Mouse (Mus musculus) embryonic facial prominence, embryonic 11.5 days (tissue): ENCODE measurements around the gene Zfp688. TPM values are rescaled to one million over a fixed set of nuclear protein-coding genes. Genes with fewer than 3 reads are reported as not detected.
"Not testable (repeated sequence)": the region's sequence is repeated elsewhere in the genome, so short reads cannot be mapped to it uniquely, and the experiment has no call there.

Experiments used
- ATAC-seq: fragments of 200-750 bp; cut with Nextera tagmentation; replicated peaks from 2 replicates; pipeline ENCODE4 v1.8.0; 2017; ENCODE audit warnings: low read depth; ENCODE audit not compliant: insufficient number of reproducible peaks, low FRiP score, low TSS enrichment
- DNase-seq: peaks from one replicate; pipeline ENCODE4 v3.0.0-alpha.2; 2015; ENCODE audit warnings: low spot score
- H3K27ac ChIP-seq: fragments of 300-500 bp; sonication (generic); replicated peaks from 2 replicates; pipeline ENCODE4 v1.5.1; 2014; ENCODE audit warnings: mild to moderate bottlenecking, low read depth, low read length, control low read depth
- H3K27me3 ChIP-seq: fragments of 300-500 bp; sonication (generic); 2 replicates; pipeline ENCODE4 v1.6.1; 2014; ENCODE audit warnings: mild to moderate bottlenecking, low read length, moderate library complexity, mixed read lengths; ENCODE audit not compliant: control insufficient read depth, insufficient read depth
- H3K36me3 ChIP-seq: fragments of 300-500 bp; sonication (generic); replicated peaks from 2 replicates; pipeline ENCODE4 v1.6.1; 2014; ENCODE audit warnings: low read depth, mild to moderate bottlenecking, low read length, moderate library complexity, mixed read lengths; ENCODE audit not compliant: control insufficient read depth, insufficient read depth
- H3K4me1 ChIP-seq: fragments of 300-500 bp; sonication (generic); 2 replicates; pipeline ENCODE4 v1.6.1; 2014; ENCODE audit warnings: low read length, mixed read lengths; ENCODE audit not compliant: control insufficient read depth, insufficient read depth
- H3K4me2 ChIP-seq: fragments of 300-500 bp; sonication (generic); 2 replicates; pipeline ENCODE4 v1.6.1; 2014; ENCODE audit warnings: low read depth, mild to moderate bottlenecking, control low read depth, low read length, moderate library complexity
- H3K4me3 ChIP-seq: fragments of 300-500 bp; sonication (generic); 2 replicates; pipeline ENCODE4 v1.5.1; 2014; ENCODE audit warnings: low read depth, low read length, control low read depth
- H3K9ac ChIP-seq: fragments of 300-500 bp; sonication (generic); replicated peaks from 2 replicates; pipeline ENCODE4 v1.6.1; 2014; ENCODE audit warnings: mild to moderate bottlenecking, control low read depth, low read length
- H3K9me3 ChIP-seq: fragments of 300-500 bp; sonication (generic); replicated peaks from 2 replicates; pipeline ENCODE4 v1.6.1; 2016; ENCODE audit warnings: mild to moderate bottlenecking, low read length, inconsistent platforms, mixed read lengths; ENCODE audit not compliant: control insufficient read depth
- WGBS: fragments of 180-500 bp; shearing (Covaris S2); extraction: QIAGEN DNeasy Blood & Tissue Kit; methylation state at CpG from one replicate; pipeline ENCODE4 v1.1.7; 2014; 5-methylcytosine and 5-hydroxymethylcytosine counted together
- polyA plus RNA-seq: library from polyadenylated mRNA; unstranded; fragments of >200 nt; fragmentation: Nextera tagmentation; extraction: Ambion mirVana; gene quantifications from 2 replicates; pipeline ENCODE4 v1.2.1, GENCODE M21; 2014

Zfp688 gene
- polyA plus RNA-seq, 1 experiment from 2014 or later, result 29.8 TPM

GRCm38 (mm10) chr7:127386641-127387392 is 35.1 kb downstream of the Zfp688 start, which contains the start of gene 9130019O22Rik:
9130019O22Rik (minus strand) TSS chr7:127387166.
- Histone ChIP-seq H3K4me3 (peak within 1 kb of the TSS; percentile 40), H3K27ac (no peak within 1 kb of the TSS), H3K4me1 (no peaks in the 10 kb centered on the region), H3K27me3 (no peaks in the 10 kb centered on the region), H3K4me2 (peak within 1 kb of the TSS; percentile 55), H3K36me3 (peaks cover 4% of the 10 kb centered on the region; the same call in 1 of the 2 replicates), H3K9ac (peak within 1 kb of the TSS; percentile 52), H3K9me3 (no peaks in the 10 kb centered on the region)
- ATAC-seq, result peak; percentile 76
- DNase-seq, result peak; percentile 89
- 13% methylated on average over 38 of the region's 38 CpGs for WGBS

DNA sequence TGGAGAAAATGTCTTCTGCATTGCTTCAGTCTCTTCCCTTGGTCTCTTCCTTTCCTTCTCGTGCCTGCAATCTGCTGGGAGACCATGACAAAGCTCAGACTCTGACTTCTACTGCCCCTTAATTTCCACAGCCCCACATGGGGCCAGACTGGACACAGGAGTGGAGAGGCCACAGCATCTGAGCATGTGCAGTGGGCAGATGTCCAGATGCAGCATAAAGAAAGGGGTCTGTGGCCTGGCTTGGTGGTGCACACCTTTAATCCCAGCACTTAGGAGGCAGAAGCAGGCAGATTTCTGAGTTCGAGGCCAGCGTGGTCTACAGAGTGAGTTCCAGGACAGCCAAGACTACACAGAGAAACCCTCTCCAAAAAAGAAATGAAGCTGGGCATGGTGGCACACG is 36.3 kb downstream of the Zfp688 start:
- not testable (repeated sequence) for H3K4me1 ChIP-seq, H3K9me3 ChIP-seq, H3K4me3 ChIP-seq, ATAC-seq, H3K36me3 ChIP-seq, H3K27ac ChIP-seq, H3K9ac ChIP-seq, H3K4me2 ChIP-seq, DNase-seq, H3K27me3 ChIP-seq
- 87% methylated on average over 4 of the region's 4 CpGs for WGBS

- Histone ChIP-seq H3K9me3 (no peaks in the 10 kb centered on the region), H3K4me2 (no peak overlapping the region), H3K27me3 (no peaks in the 10 kb centered on the region), H3K4me1 (no peaks in the 10 kb centered on the region), H3K36me3 (no peaks in the 10 kb centered on the region), H3K4me3 (no peak overlapping the region), H3K27ac (no peak overlapping the region), H3K9ac (no peak overlapping the region)
- DNase-seq (no peak), ATAC-seq (no peak)
- WGBS, result 81% methylated on average over 6 of the region's 6 CpGs
Measured at GRCm38 (mm10) chr7:127378310-127378921, 43.5 kb downstream of the Zfp688 start.

DNA sequence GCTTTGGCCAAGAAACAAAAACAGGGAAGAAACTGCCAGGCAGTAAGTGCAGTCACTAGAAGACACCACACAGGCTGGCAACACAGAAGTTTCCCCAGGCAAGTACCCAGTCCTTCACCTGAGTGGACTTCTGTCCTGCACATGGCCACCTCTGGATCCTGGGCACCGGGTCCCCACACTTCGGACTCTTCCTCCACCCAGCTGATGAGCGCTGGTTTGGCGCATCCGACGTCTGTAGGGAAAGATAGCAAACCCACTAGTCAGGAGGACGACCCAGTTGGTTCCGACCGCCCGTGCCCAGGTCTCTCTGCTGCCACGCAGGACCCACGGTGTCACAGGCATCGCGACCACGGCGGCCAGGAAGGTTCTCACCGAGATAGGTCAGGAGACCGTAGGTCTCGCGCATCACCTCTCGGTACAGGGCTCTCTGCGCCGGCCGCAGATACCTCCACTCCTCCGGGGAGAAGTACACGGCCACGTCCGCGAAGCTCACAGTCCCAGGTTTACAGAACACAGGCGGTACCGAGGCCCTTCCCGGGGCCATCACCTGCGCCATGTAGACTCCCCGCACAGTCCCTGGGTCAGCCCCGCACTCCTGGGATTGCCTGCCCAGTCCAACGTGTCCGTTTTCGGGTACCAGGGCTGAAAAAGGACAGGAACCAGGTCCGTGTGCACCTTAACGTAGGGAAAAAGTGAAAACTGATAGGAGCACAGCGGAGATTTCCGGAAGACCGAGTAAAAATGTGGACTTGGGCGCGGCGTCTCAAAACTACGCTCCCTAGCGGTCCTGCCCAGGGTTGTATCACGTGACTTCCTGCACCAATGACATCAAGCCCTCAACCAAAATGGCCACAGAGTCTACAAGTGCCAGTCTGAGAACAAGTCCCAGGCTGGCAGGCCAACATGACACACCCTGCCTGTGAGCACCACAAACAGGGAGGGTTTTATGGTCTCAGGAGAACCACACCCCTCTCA is 46.3 kb downstream of the Zfp688 start, which contains the start of gene Zfp747:
TSS of gene Zfp747 (minus strand) at position 780 of the 975 bp plus-strand sequence.
- not testable (repeated sequence) for H3K27me3 ChIP-seq, H3K4me1 ChIP-seq, H3K27ac ChIP-seq, H3K9me3 ChIP-seq, H3K36me3 ChIP-seq
- ATAC-seq (peak; percentile 86), DNase-seq (peak; percentile 94)
- Histone ChIP-seq H3K9ac (peak within 1 kb of the TSS; percentile 74), H3K4me3 (peak within 1 kb of the TSS; percentile 59), H3K4me2 (peak within 1 kb of the TSS; percentile 78)
- 2% methylated on average over 47 of the region's 49 CpGs for WGBS

- H3K27me3 ChIP-seq, ATAC-seq, H3K4me2 ChIP-seq, H3K36me3 ChIP-seq, H3K4me1 ChIP-seq, DNase-seq, H3K4me3 ChIP-seq, H3K9ac ChIP-seq, H3K9me3 ChIP-seq, H3K27ac ChIP-seq: not testable (repeated sequence)
- 87% methylated on average over 3 of the region's 3 CpGs for WGBS
Measured at GRCm38 (mm10) chr7:127371870-127372269, 50.0 kb downstream of the Zfp688 start.

DNA sequence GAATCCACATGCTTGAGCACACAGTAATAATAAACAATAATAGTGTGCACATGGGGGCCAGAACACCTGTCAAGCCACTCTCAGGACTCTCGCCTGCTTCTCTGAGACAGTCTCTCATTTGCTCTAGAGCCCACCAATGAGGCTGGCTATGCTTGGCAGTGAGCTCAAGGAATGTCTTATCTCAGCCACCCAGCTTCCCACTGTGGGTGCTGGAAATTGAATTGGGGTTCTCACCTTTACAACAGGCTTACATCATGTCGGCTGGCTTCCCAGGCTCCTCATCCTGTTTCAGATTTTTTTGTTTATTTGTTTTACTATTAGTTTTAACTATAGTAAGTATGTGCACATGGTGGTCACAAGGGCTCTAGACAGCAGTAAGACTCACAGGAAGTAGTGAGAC is 50.7 kb downstream of the Zfp688 start:
- 72% methylated on average over 2 of the region's 2 CpGs for WGBS
- DNase-seq (no peak), ATAC-seq (no peak)
- no peak overlapping the region for H3K9ac ChIP-seq
- H3K27me3 ChIP-seq, result no peaks in the 10 kb centered on the region
- H3K36me3 ChIP-seq, result no peaks in the 10 kb centered on the region
- no peaks in the 10 kb centered on the region for H3K4me1 ChIP-seq
- H3K9me3 ChIP-seq, result no peaks in the 10 kb centered on the region
- H3K4me2 ChIP-seq, result no peak overlapping the region
- no peak overlapping the region for H3K27ac ChIP-seq
- H3K4me3 ChIP-seq, result no peak overlapping the region
